Mouse (Mus musculus) frontal cortex, postnatal 10 days (tissue): ENCODE data around the gene Hint3.

Source experiments
- DNase-seq, 2 experiments: peaks; one replicate each; pipeline ENCODE4 v3.0.0; 2022; ENCODE audit warnings: low spot score in 2 of 2, mixed read lengths in 1 of 2

The Hint3 gene

GRCm38 (mm10) chr10:30587037-30587436 is 42.4 kb downstream of the Hint3 start:
- no peak for DNase-seq

- no peak for DNase-seq
Measured at GRCm38 (mm10) chr10:30585691-30586090, 43.7 kb downstream of the Hint3 start.

- no peak for DNase-seq
Measured at GRCm38 (mm10) chr10:30577670-30578280, 51.7 kb downstream of the Hint3 start.

GRCm38 (mm10) chr10:30566364-30566763 is 63.1 kb downstream of the Hint3 start:
- no peak for DNase-seq

GRCm38 (mm10) chr10:30564651-30565050 is 64.8 kb downstream of the Hint3 start:
- no peak for DNase-seq
